Mouse (Mus musculus) lung, adult 2 months (tissue): ENCODE measurements around the gene Krt18.

ENCODE experiments used
- CTCF ChIP-seq: fragments of 200-500 bp; IDR thresholded peaks from 2 replicates; pipeline ENCODE4 v1.5.1; 2011; ENCODE audit warnings: mild to moderate bottlenecking, low read length, control low read depth; ENCODE audit not compliant: insufficient read depth
- POLR2A ChIP-seq: fragments of 200-500 bp; IDR thresholded peaks from 2 replicates; pipeline ENCODE4 v1.6.1; 2011; ENCODE audit warnings: low read depth, mild to moderate bottlenecking, control low read depth, low read length, borderline replicate concordance; ENCODE audit errors: extremely low read depth

- peak; percentile 76; the same call in 1 of the 2 replicates for TF ChIP-seq POLR2A
- peak; percentile 29; the same call in 1 of the 2 replicates for TF ChIP-seq CTCF
Observed at GRCm38 (mm10) chr15:102004189-102004588, 23.8 kb upstream of the Krt18 start, which contains the start of gene Krt8.
